Mouse (Mus musculus) myocyte (in vitro differentiated cells): ENCODE measurements around the gene Fam149a. TPM values are rescaled to one million over a fixed set of nuclear protein-coding genes. Genes with fewer than 3 reads are reported as not detected.

Source experiments
- H3K27me3 ChIP-seq: one replicate; pipeline ENCODE4 v1.6.1; 2011; ENCODE audit not compliant: control insufficient read depth, insufficient read depth, insufficient read length
- H3K36me3 ChIP-seq: one replicate; pipeline ENCODE4 v1.6.1; 2011; ENCODE audit not compliant: control insufficient read depth, insufficient read depth
- H3K4me2 ChIP-seq: one replicate; pipeline ENCODE4 v1.6.1; 2011; ENCODE audit warnings: low read depth, control low read depth
- H3K4me3 ChIP-seq: one replicate; pipeline ENCODE4 v1.5.1; 2011; ENCODE audit warnings: mild to moderate bottlenecking, control low read depth, moderate library complexity
- H3K79me2 ChIP-seq: one replicate; pipeline ENCODE4 v1.6.1; 2011; ENCODE audit not compliant: control insufficient read depth, insufficient read depth
- H3ac ChIP-seq: one replicate; pipeline ENCODE4 v1.6.1; 2011; ENCODE audit not compliant: control insufficient read depth, insufficient read length
- CEBPB ChIP-seq: IDR thresholded peaks from 2 replicates; pipeline ENCODE4 v1.6.1; 2011; ENCODE audit warnings: mild to moderate bottlenecking, moderate library complexity; ENCODE audit not compliant: poor library complexity, insufficient read depth, severe bottlenecking
- E2F4 ChIP-seq: IDR thresholded peaks from one replicate; pipeline ENCODE4 v1.6.1; 2011; ENCODE audit warnings: mild to moderate bottlenecking, control low read depth, moderate library complexity; ENCODE audit not compliant: insufficient read depth
- MAX ChIP-seq: IDR thresholded peaks from one replicate; pipeline ENCODE4 v1.6.1; 2011; ENCODE audit warnings: low read depth, mild to moderate bottlenecking, control low read depth
- MYOD1 ChIP-seq, 3 experiments: IDR thresholded peaks; one replicate each; pipeline ENCODE4 v1.6.1; 2011; ENCODE audit warnings: control low read depth in 2 of 3, low read depth in 2 of 3, mild to moderate bottlenecking in 2 of 3, moderate library complexity in 1 of 3; ENCODE audit not compliant: insufficient read length in 2 of 3, control insufficient read depth in 1 of 3
- MYOG ChIP-seq, 3 experiments: IDR thresholded peaks; one replicate each; pipeline ENCODE4 v1.6.1; 2011; ENCODE audit warnings: control low read depth in 2 of 3, low read depth in 2 of 3, mild to moderate bottlenecking in 2 of 3; ENCODE audit not compliant: insufficient read length in 2 of 3, control insufficient read depth in 1 of 3, insufficient read depth in 1 of 3
- POLR2A ChIP-seq: IDR thresholded peaks from one replicate; pipeline ENCODE4 v1.6.1; 2011; ENCODE audit warnings: low read depth, mild to moderate bottlenecking, control low read depth, moderate library complexity; ENCODE audit not compliant: insufficient read length
- POLR2AphosphoS2 ChIP-seq: IDR thresholded peaks from one replicate; pipeline ENCODE4 v1.6.1; 2011; ENCODE audit warnings: low read depth, control low read depth; ENCODE audit not compliant: insufficient read length
- REST ChIP-seq: IDR thresholded peaks from one replicate; pipeline ENCODE4 v1.6.1; 2011; ENCODE audit warnings: mild to moderate bottlenecking, control low read depth, moderate library complexity; ENCODE audit not compliant: insufficient read depth, insufficient read length
- SRF ChIP-seq: IDR thresholded peaks from one replicate; pipeline ENCODE4 v1.6.1; 2011; ENCODE audit warnings: low read depth; ENCODE audit not compliant: control insufficient read depth, insufficient read length
- TCF12 ChIP-seq: IDR thresholded peaks from one replicate; pipeline ENCODE4 v1.6.1; 2011; ENCODE audit warnings: mild to moderate bottlenecking, control low read depth; ENCODE audit not compliant: poor library complexity, insufficient read depth, severe bottlenecking
- TCF3 ChIP-seq: IDR thresholded peaks from one replicate; pipeline ENCODE4 v1.6.1; 2011; ENCODE audit warnings: low read depth, control low read depth; ENCODE audit not compliant: insufficient read length
- USF1 ChIP-seq: IDR thresholded peaks from one replicate; pipeline ENCODE4 v1.6.1; 2011; ENCODE audit warnings: low read depth, mild to moderate bottlenecking, control low read depth, moderate library complexity
- polyA plus RNA-seq: library from polyadenylated mRNA; unstranded; fragments of >200 nt; fragmentation: generic; extraction: Trizol; gene quantifications from one replicate; pipeline ENCODE4 v1.2.1, GENCODE M21; 2012; ENCODE audit warnings: missing spikeins

The Fam149a gene
- polyA plus RNA-seq, 1 experiment = 0.59 TPM

DNA sequence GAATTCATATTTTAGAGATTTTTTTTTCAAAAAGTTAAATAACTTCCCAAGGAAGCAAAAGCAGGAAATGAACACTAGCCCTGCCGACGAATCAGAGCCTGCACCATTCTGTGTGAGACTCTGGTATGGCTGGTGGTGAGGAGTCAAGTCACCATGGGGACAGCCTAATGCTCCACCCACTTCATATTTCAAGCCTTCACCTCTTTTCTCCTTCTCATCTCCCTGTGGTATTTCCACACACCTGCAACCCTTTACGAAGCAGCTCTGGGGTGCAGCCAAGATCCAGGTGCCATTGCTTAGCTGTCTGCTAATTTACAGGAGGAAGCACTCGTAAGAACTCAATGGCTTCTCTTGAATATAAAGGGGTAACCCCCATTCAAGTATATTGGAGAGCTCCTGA lies 71.1 kb downstream of the Fam149a start:
- H3K79me2 ChIP-seq = no peaks in the 10 kb centered on the region
- TF ChIP-seq REST (no peak), TCF3 (no peak), MAX (no peak), POLR2AphosphoS2 (no peak), SRF (no peak), MYOD1 (IDR thresholded peaks at IDR 0.05; ENCODE audit: control insufficient read depth in 1 of 3, insufficient read length in 2 of 3, low read depth in 2 of 3) (no peak), POLR2A (no peak), USF1 (no peak), CEBPB (no peak), E2F4 (no peak), MYOG (IDR thresholded peaks at IDR 0.05; ENCODE audit: control insufficient read depth in 1 of 3, insufficient read depth in 1 of 3, insufficient read length in 2 of 3, low read depth in 2 of 3) (no peak)
- no peak overlapping the region for H3K4me2 ChIP-seq
- no peaks in the 10 kb centered on the region for H3K36me3 ChIP-seq
- H3K27me3 ChIP-seq = no peaks in the 10 kb centered on the region
- H3ac ChIP-seq = no peak overlapping the region
- H3K4me3 ChIP-seq = no peak overlapping the region

DNA sequence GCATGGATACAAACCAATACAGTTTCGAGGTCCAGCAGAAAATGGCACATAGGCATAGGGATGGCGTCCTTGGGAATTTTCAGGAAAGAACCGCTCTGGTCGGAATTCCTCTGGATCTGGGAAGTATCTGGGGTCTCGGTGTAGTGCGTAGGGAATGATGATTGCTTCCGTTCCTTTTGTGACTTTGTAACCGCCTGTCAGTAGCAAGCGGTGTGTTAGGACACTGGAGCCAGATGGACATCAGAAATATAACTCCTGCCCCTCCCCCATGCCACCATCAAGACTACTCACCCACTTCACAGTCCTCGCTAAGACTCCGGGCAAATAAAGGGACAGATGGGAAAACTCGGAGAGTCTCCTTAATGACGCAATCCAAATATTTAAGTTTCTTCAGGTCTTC lies 73.7 kb downstream of the Fam149a start, which contains the start of gene Gm45753:
Gene Gm45753, minus strand, starts transcription at position 101 of the 400 bp plus-strand sequence.
- TF ChIP-seq TCF12 (no peak), POLR2A (no peak)
- Histone ChIP-seq H3K79me2 (no peaks in the 10 kb centered on the region), H3K27me3 (no peaks in the 10 kb centered on the region), H3ac (no peak within 1 kb of the TSS), H3K36me3 (no peaks in the 10 kb centered on the region), H3K4me3 (no peak within 1 kb of the TSS), H3K4me2 (no peak within 1 kb of the TSS)

DNA sequence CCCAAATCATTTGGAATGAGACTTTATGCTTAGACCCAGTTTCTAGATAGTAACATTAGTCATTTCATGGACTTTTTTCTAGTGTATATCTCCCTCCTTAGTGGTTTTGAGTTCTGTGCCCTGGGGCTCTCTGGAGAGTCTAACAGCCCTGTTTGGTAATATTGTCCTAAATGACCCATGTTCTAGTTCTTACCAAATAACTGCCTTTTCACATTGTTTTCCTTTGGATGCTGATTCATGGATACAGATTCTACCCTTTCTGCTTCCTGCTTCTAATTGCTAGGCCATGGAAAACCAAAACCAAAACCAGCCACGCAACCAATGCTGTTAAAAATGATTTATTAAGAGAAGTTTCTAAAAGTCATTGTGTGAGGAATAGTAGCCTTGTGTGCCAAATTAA lies 76.6 kb downstream of the Fam149a start:
- H3K4me2 ChIP-seq = no peak overlapping the region
- no peaks in the 10 kb centered on the region for H3K36me3 ChIP-seq
- TF ChIP-seq CEBPB (no peak), MYOD1 (IDR thresholded peaks at IDR 0.05; ENCODE audit: control insufficient read depth in 1 of 3, insufficient read length in 2 of 3, low read depth in 2 of 3) (no peak), USF1 (no peak), E2F4 (no peak), POLR2A (no peak), MYOG (IDR thresholded peaks at IDR 0.05; ENCODE audit: control insufficient read depth in 1 of 3, insufficient read depth in 1 of 3, insufficient read length in 2 of 3, low read depth in 2 of 3) (no peak), TCF12 (no peak), MAX (no peak), REST (no peak), SRF (no peak), TCF3 (no peak), POLR2AphosphoS2 (no peak)
- H3K27me3 ChIP-seq = no peaks in the 10 kb centered on the region
- no peak overlapping the region for H3ac ChIP-seq
- no peaks in the 10 kb centered on the region for H3K79me2 ChIP-seq
- H3K4me3 ChIP-seq = no peak overlapping the region

DNA sequence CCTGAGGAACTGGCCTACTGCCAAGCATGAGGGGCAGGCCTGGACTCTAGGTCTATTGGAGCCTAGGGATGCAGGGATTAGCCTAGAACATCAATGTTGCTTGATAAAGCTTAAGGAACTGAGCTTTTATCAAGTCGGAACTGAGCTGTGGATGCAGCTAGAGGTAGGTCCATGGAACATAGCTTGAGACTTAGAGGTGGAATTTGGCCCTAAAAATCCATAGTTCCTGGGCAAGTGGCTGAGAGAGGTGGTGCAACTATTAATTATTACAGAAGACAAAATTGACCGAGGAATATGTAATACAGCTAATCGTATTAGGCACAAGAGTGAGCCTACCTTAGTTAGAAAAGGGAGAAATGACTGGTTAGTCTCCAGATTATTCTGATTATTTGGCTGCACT lies 77.7 kb downstream of the Fam149a start:
- Histone ChIP-seq H3ac (no peak overlapping the region), H3K36me3 (no peaks in the 10 kb centered on the region), H3K4me3 (no peak overlapping the region), H3K79me2 (no peaks in the 10 kb centered on the region), H3K27me3 (no peaks in the 10 kb centered on the region), H3K4me2 (no peak overlapping the region)
- TF ChIP-seq USF1 = no peak
- TF ChIP-seq MAX = no peak
- TF ChIP-seq POLR2A = no peak
- TF ChIP-seq REST = no peak
- no peak for TF ChIP-seq MYOG (IDR thresholded peaks at IDR 0.05; ENCODE audit: control insufficient read depth in 1 of 3, insufficient read depth in 1 of 3, insufficient read length in 2 of 3, low read depth in 2 of 3)
- no peak for TF ChIP-seq TCF12

GRCm38 (mm10) chr8:45302390-45302789 lies 79.7 kb downstream of the Fam149a start:
- Histone ChIP-seq H3K4me3 (no peak overlapping the region), H3K4me2 (no peak overlapping the region), H3K79me2 (no peaks in the 10 kb centered on the region), H3K36me3 (no peaks in the 10 kb centered on the region), H3K27me3 (no peaks in the 10 kb centered on the region), H3ac (no peak overlapping the region)
- no peak for TF ChIP-seq MAX
- TF ChIP-seq CEBPB = no peak
- no peak for TF ChIP-seq POLR2A
- TF ChIP-seq TCF3 = no peak
- TF ChIP-seq MYOD1 (IDR thresholded peaks at IDR 0.05; ENCODE audit: control insufficient read depth in 1 of 3, insufficient read length in 2 of 3, low read depth in 2 of 3) = no peak
- TF ChIP-seq TCF12 = no peak
- TF ChIP-seq E2F4 = no peak
- no peak for TF ChIP-seq MYOG (IDR thresholded peaks at IDR 0.05; ENCODE audit: control insufficient read depth in 1 of 3, insufficient read depth in 1 of 3, insufficient read length in 2 of 3, low read depth in 2 of 3)
- no peak for TF ChIP-seq POLR2AphosphoS2
- TF ChIP-seq SRF = no peak
- TF ChIP-seq USF1 = no peak
- TF ChIP-seq REST = no peak
